Mouse (Mus musculus) induced T-regulatory cell, adult 2 months (primary cell): ENCODE data around the gene Mks1.

Source experiments
- DNase-seq: peaks from one replicate; pipeline ENCODE4 v3.0.0-alpha.2; 2012; ENCODE audit warnings: low read depth

Gene Mks1

DNA sequence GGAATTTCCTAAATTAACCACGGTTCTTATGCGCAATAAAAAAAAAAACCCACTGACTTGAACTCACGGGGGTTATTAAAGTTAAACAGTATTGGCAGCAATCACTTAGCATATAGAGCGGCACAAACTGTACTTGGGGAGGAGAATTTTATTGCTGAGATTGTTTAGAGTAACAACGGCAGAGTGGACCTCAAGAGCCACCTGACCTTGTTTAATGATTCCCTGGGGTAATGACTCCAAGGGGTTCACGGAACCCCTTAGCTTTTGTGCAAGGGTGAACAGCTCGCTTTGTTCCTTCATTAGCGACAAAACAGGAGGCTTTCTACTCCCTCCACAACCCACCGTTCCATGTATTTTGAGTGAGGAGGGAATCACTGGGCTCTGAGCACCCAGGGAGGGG, 26.8 kb downstream of the Mks1 start:
- DNase-seq, result no peak

DNA sequence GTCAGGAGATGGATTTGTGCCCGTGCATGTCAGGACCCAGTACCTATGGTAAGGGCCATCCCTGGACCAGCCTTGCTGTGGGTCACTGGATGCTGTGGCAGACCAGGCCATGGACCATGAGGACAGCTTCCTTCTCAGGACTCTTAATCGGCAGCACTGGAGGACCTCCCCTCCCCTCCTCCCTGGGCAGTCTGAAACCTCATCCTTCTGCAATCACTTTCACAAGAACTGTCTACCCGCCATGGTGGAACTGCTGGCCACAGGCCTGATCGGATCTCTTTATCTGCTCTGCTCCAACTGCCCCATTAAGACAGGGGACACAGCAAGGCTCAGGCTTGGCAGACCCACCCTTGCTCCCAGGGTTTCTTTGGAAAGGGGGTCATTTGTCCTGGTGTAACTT, 28.7 kb downstream of the Mks1 start:
- no peak for DNase-seq

DNA sequence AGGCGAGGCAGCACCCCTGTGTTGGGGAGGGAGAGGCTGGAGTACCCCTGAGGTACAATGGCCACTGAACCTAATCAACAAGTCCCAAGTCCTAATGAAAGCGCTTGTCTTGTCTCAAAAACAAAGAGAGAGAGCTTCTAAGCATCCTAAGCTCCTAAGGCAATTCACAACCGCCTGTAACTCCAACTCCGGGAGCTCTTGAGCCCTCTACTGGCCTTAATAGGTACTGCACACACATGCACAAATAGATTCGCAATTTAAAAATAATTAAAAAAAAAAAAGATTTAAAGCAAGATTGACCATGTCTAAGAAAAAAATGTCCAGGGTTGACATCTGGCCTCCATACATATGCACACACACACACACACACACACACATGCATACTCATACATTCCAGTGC, 30.5 kb downstream of the Mks1 start:
- DNase-seq, result peak; percentile 64

DNA sequence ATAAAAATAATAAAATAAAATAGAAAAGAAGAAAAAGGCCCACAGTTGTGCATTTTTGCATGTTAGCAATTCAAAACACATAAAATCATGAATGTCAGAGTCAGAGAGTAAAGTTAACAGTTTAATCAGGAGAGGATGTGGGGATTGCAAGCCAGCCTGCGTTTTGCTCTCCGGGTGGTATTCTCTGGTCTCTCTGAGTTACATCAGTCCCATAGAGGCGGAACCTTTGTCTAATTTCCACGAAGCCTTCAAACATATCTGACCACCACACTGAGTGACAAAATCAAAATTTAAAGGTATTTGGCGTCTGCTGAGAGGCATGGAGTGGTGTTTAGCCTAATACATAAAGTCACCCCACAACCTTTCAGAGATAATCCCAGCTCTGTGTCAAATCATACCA, 31.8 kb downstream of the Mks1 start:
- no peak for DNase-seq

DNA sequence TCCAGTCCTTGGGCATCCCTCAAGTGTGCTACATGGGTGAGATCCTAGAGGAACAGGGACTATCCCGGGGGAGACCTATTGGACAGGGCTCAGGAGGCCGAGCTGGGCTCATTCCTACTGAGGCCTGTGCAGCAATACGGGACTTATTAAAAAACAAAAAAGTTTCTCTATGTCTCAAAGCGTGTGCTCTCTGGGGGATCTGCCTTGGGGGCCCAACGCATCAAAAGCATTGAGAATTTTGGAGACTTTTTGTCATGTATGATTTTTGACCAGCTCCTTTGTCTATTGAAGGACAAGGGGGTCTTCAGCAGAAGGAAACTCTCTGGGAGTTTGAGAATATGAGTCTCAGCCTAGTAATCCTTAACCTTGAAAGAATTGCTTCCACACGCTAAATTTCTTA, 39.2 kb downstream of the Mks1 start, which contains the start of gene Olfr462:
Olfr462 (minus strand) TSS at position 101 of the 400 bp plus-strand sequence.
- DNase-seq, result no peak

DNA sequence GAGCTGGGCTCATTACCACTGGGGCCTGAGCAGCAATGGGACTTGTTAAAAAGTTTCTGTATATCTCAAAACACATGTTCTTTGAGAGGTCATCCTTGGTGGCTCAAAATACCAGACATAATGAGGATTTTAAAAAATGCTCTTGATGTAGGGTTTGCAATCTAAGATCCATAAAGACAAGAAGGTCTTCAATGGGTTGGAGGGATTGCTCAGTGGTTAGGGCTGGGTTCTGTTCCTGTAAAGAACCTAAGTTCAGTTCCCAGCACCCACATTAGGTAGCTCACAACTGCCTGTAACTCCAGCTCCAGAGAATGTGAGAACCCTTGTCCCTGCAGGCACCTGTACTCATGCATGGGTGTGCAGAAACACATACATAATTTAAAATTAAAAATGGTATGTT, 44.3 kb downstream of the Mks1 start, which contains the start of gene Olfr463:
Olfr463 (minus strand) TSS at position 101 of the 400 bp plus-strand sequence.
- DNase-seq, result no peak

DNA sequence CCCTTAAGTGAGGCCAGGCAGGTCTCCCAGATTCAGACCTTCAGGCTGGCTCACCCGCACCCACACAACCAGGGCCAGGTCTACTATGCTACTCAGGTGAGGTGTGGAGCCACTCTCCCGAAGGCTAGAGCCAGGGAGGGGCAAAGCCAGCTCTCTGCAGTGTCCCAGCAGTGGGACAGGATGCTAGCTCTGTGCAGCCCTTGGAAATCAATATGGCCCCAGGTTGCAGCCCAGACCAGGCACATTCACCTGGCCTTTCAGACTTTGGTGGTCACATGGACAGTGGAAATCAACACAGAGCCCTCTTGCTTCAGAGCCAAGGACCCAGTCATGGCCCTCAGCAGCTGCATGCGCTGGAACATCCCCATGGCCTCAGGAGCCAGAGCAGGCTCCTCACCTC, 51.3 kb downstream of the Mks1 start:
- DNase-seq, result no peak
